Comparison of ENCODE assay signal across 8 mouse cellular contexts in the genomic region with DNA sequence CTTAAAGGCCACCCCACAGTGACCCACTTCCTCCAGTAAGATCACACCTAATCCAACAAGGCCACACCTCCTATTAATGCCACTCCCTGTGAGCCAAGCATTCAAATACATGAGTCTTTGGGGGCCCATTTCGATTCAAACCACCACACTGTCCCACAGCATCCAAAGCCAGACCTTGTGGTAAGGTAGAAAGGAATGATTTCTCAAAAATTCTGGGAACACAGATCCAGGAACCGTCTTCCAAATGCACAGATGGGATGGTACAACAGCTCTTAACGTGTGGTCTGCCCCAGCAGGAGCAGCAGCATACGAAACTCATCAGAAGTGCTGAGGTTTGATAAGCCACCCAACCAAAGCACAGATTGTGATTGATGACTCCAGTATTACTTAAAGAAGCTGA. TPM values are rescaled to one million over a fixed set of nuclear protein-coding genes. Genes with fewer than 3 reads are reported as not detected.
"Had no signal": no experiment of that assay in that cellular context is flagged by ENCODE, and none has a peak within 500 bp of the region (broad histone marks: within the 10 kb centered on the region; RNA-seq: fewer than 3 reads in every experiment).

No protein-coding gene starts in this region.

- DNase-seq: layer of hippocampus, adult 9-11 months; layer of hippocampus, postnatal 36 days; lung, postnatal 10 days; lung, postnatal 4 days; thymus, adult 18-20 months; thymus, postnatal 14 days had no signal

- ATAC-seq: liver, embryonic 12.5 days had no signal

RNA-seq across cellular contexts. Expression of gene Adamts18, which starts 18.0 kb away (rescaled TPM):
- polyA plus RNA-seq: myocyte had no signal
